Mouse (Mus musculus): ENCODE measurements around the gene Agfg1. TPM values are rescaled to one million over a fixed set of nuclear protein-coding genes. Genes with fewer than 3 reads are reported as not detected.

Agfg1 gene
- total and polyA plus RNA-seq, 3 experiments, result 34.1 to 58.6 TPM; not detected in 1

DNA sequence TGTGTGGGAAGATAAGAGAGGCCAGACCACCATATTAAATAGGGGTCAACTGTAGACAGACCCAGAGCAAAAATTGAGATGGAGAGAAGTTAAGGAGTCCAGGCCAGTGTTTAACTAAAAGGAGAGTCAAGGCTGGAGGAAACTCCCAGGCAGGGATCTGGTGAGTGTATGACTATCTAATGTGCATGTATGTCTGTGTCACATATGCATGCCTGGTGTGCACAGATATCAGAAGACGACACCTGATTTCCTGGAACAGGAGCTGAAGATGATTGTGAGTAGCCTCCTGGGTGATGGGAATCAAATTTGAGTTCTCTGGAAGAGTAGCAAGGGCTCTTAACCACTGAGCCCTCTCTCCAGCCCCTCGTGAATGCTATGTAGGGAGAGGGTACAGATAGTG is 14.0 kb upstream of the Agfg1 start:
- H3K27ac ChIP-seq (ENCODE audit: control insufficient read depth, low read depth, low read length), result no peak overlapping the region
- no peaks in the 10 kb centered on the region for H3K79me2 ChIP-seq (ENCODE audit: control insufficient read depth, insufficient read depth, low read length, poor library complexity)
- 0 out of 4 replicates have a peak, but pooled peaks of 1 of the 2 experiments have one; percentile 10 for TF ChIP-seq EP300 (IDR thresholded peaks at IDR 0.05; ENCODE audit: low read depth in 1 of 2, low read length in 2 of 2)
- no peak for TF ChIP-seq ELF1 (IDR thresholded peaks at IDR 0.05; ENCODE audit: low read depth, low read length)
- TF ChIP-seq TAL1 (IDR thresholded peaks at IDR 0.05; ENCODE audit: low read length), result peak; percentile 46
- no peak for TF ChIP-seq POLR2AphosphoS2 (IDR thresholded peaks at IDR 0.05; ENCODE audit: low read length)
- no peak for TF ChIP-seq RCOR1 (IDR thresholded peaks at IDR 0.05; ENCODE audit: low read depth, low read length)
- 0 out of 2 replicates have a peak, but pooled peaks have one; percentile 21 for TF ChIP-seq GATA1 (IDR thresholded peaks at IDR 0.05; ENCODE audit: low read depth, low read length)
- no peak for TF ChIP-seq MAX (IDR thresholded peaks at IDR 0.05; ENCODE audit: low read length)
- TF ChIP-seq NRF1 (IDR thresholded peaks at IDR 0.05; ENCODE audit: insufficient read depth, low read depth, low read length, poor library complexity, severe bottlenecking), result no peak
- peaks cover 4 to 7% of the 10 kb centered on the region in 2 experiments; a peak in 2 of 4 replicates for H3K4me1 ChIP-seq (ENCODE audit: control insufficient read depth in 1 of 2, insufficient read depth in 2 of 2, low read length in 2 of 2)
- no peak for DNase-seq (ENCODE audit: low read depth, low spot score)
- no peak overlapping the region for H3K4me3 ChIP-seq (ENCODE audit: control insufficient read depth in 1 of 2, insufficient read depth in 1 of 2, low read depth in 2 of 2, low read length in 2 of 2)
- no peak overlapping the region for H3K9ac ChIP-seq (ENCODE audit: control insufficient read depth, low read depth, low read length, poor library complexity, severe bottlenecking)
- H3K9me3 ChIP-seq (replicated peaks; ENCODE audit: insufficient read depth, low read length), result no peaks in the 10 kb centered on the region
- no peaks in the 10 kb centered on the region; a peak in 1 of 4 replicates for H3K27me3 ChIP-seq (ENCODE audit: control insufficient read depth in 1 of 2, insufficient read depth in 2 of 2, low read length in 2 of 2)
- H3K36me3 ChIP-seq (ENCODE audit: control insufficient read depth in 1 of 2, insufficient read depth in 2 of 2, low read length in 2 of 2), result no peaks in the 10 kb centered on the region; a peak in 1 of 4 replicates

DNA sequence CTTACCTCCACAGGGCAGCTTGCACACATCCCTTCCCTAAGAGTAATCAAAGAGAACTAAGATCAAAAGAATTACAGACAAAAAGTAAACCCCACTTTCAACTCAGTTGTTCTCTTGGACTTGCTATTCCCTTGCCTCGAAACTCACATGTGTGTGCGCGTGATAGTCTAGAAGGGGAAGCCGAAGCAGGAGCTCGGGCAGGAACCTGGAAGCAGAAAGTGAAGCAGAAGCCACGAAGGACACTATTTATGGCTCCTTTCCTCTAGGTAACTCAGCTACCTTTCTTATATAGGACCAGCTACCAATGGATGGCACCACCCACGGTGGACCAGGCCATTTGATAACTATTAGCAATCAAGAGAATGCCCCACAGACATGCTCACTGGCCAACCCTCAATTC is 13.5 kb upstream of the Agfg1 start:
- H3K9ac ChIP-seq (ENCODE audit: control insufficient read depth, low read depth, low read length, poor library complexity, severe bottlenecking), result no peak overlapping the region
- TF ChIP-seq SIN3A (IDR thresholded peaks at IDR 0.05; ENCODE audit: low read length) (no peak), POLR2AphosphoS2 (IDR thresholded peaks at IDR 0.05; ENCODE audit: low read length) (no peak), MXI1 (IDR thresholded peaks at IDR 0.05; ENCODE audit: low read depth, low read length) (no peak), MAZ (IDR thresholded peaks at IDR 0.05; ENCODE audit: low read depth, low read length) (no peak), NELFE (IDR thresholded peaks at IDR 0.05; ENCODE audit: low read depth, low read length) (no peak), KAT2A (conservative IDR thresholded peaks at IDR 0.05; ENCODE audit: low read depth, low read length) (no peak), ELF1 (IDR thresholded peaks at IDR 0.05; ENCODE audit: low read depth, low read length) (no peak), RAD21 (IDR thresholded peaks at IDR 0.05; ENCODE audit: low read depth, low read length) (no peak), USF2 (IDR thresholded peaks at IDR 0.05; ENCODE audit: borderline replicate concordance in 1 of 2, insufficient read depth in 1 of 2, low read depth in 1 of 2, low read length in 2 of 2) (no peak), CHD2 (IDR thresholded peaks at IDR 0.05; ENCODE audit: low read length) (no peak), JUND (IDR thresholded peaks at IDR 0.05; ENCODE audit: low read depth, low read length) (no peak)
- no peaks in the 10 kb centered on the region for H3K79me2 ChIP-seq (ENCODE audit: control insufficient read depth, insufficient read depth, low read length, poor library complexity)
- no peak overlapping the region for H3K4me3 ChIP-seq (ENCODE audit: control insufficient read depth in 1 of 2, insufficient read depth in 1 of 2, low read depth in 2 of 2, low read length in 2 of 2)
- no peak overlapping the region for H3K27ac ChIP-seq (ENCODE audit: control insufficient read depth, low read depth, low read length)
- no peaks in the 10 kb centered on the region; a peak in 1 of 4 replicates for H3K36me3 ChIP-seq (ENCODE audit: control insufficient read depth in 1 of 2, insufficient read depth in 2 of 2, low read length in 2 of 2)
- no peak for DNase-seq (ENCODE audit: low read depth, low spot score)
- no peaks in the 10 kb centered on the region for H3K9me3 ChIP-seq (replicated peaks; ENCODE audit: insufficient read depth, low read length)
- no peaks in the 10 kb centered on the region; a peak in 1 of 4 replicates for H3K27me3 ChIP-seq (ENCODE audit: control insufficient read depth in 1 of 2, insufficient read depth in 2 of 2, low read length in 2 of 2)
- H3K4me1 ChIP-seq (ENCODE audit: control insufficient read depth in 1 of 2, insufficient read depth in 2 of 2, low read length in 2 of 2), result peaks cover 4 to 5% of the 10 kb centered on the region in 2 experiments; a peak in 2 of 4 replicates
